Mouse (Mus musculus): Measurements from ENCODE around the gene Nhlrc4. TPM values are rescaled to one million over a fixed set of nuclear protein-coding genes. Genes with fewer than 3 reads are reported as not detected.

Gene Nhlrc4
- polyA plus RNA-seq, 1 experiment from 2014 or later = 0.88 TPM

- H3K4me3 ChIP-seq = 0 out of 2 replicates have a peak overlapping the region, but pooled peaks have one; percentile 5
- H3K9me3 ChIP-seq = no peaks in the 10 kb centered on the region
- H3K36me3 ChIP-seq (replicated peaks) = peaks cover 5% of the 10 kb centered on the region
- H3K27me3 ChIP-seq (replicated peaks; ENCODE audit: low read depth, poor library complexity, severe bottlenecking) = no peaks in the 10 kb centered on the region; the same call in 1 of the 2 replicates
- WGBS = 73% methylated on average over 9 of the region's 9 CpGs
- peaks cover 57% of the 10 kb centered on the region for H3K4me1 ChIP-seq
- no peak for DNase-seq (ENCODE audit: low spot score)
- H3K27ac ChIP-seq (replicated peaks) = peak overlapping the region; percentile 51; the same call in 1 of the 2 replicates
Measured at GRCm38 (mm10) chr17:25943769-25944168, 992 bp downstream of the Nhlrc4 start.

GRCm38 (mm10) chr17:25943221-25943620, 1.5 kb downstream of the Nhlrc4 start:
- Histone ChIP-seq H3K4me1 (peaks cover 57% of the 10 kb centered on the region), H3K36me3 (replicated peaks) (peaks cover 8% of the 10 kb centered on the region), H3K27me3 (replicated peaks; ENCODE audit: low read depth, poor library complexity, severe bottlenecking) (no peaks in the 10 kb centered on the region; the same call in 1 of the 2 replicates), H3K9me3 (no peaks in the 10 kb centered on the region), H3K27ac (replicated peaks) (peak overlapping the region; percentile 51), H3K4me3 (0 out of 2 replicates have a peak overlapping the region, but pooled peaks have one; percentile 5)
- 83% methylated on average over 3 of the region's 3 CpGs for WGBS
- no peak for DNase-seq (ENCODE audit: low spot score)

- peaks cover 14% of the 10 kb centered on the region for H3K36me3 ChIP-seq (replicated peaks)
- no peaks in the 10 kb centered on the region; the same call in 1 of the 2 replicates for H3K27me3 ChIP-seq (replicated peaks; ENCODE audit: low read depth, poor library complexity, severe bottlenecking)
- H3K4me3 ChIP-seq = peak overlapping the region; percentile 88
- H3K4me1 ChIP-seq = peaks cover 57% of the 10 kb centered on the region
- H3K27ac ChIP-seq (replicated peaks) = peak overlapping the region; percentile 96
- no peaks in the 10 kb centered on the region for H3K9me3 ChIP-seq
- DNase-seq (ENCODE audit: low spot score) = no peak
- WGBS = 86% methylated on average over 2 of the region's 2 CpGs
Measured at GRCm38 (mm10) chr17:25942597-25943151, 2.1 kb downstream of the Nhlrc4 start.

- peaks cover 24% of the 10 kb centered on the region for H3K36me3 ChIP-seq (replicated peaks)
- no peaks in the 10 kb centered on the region for H3K9me3 ChIP-seq
- WGBS = 3% methylated on average over 54 of the region's 54 CpGs
- H3K4me1 ChIP-seq = peaks cover 57% of the 10 kb centered on the region
- peak; percentile 86 for DNase-seq (ENCODE audit: low spot score)
- peak overlapping the region; percentile 96 for H3K27ac ChIP-seq (replicated peaks)
- peak overlapping the region; percentile 88 for H3K4me3 ChIP-seq
- H3K27me3 ChIP-seq (replicated peaks; ENCODE audit: low read depth, poor library complexity, severe bottlenecking) = no peaks in the 10 kb centered on the region; the same call in 1 of the 2 replicates
Measured at GRCm38 (mm10) chr17:25941511-25942241, 3.1 kb downstream of the Nhlrc4 start.

GRCm38 (mm10) chr17:25934526-25934925, 10.2 kb downstream of the Nhlrc4 start:
- H3K27me3 ChIP-seq (replicated peaks; ENCODE audit: low read depth, poor library complexity, severe bottlenecking) = no peaks in the 10 kb centered on the region
- H3K4me1 ChIP-seq = peaks cover under 1% of the 10 kb centered on the region; the same call in 1 of the 2 replicates
- no peaks in the 10 kb centered on the region for H3K9me3 ChIP-seq
- H3K36me3 ChIP-seq (replicated peaks) = peaks cover 94% of the 10 kb centered on the region
- no peak overlapping the region for H3K4me3 ChIP-seq
- 94% methylated on average over 1 of the region's 1 CpGs for WGBS
- DNase-seq (ENCODE audit: low spot score) = no peak
- no peak overlapping the region for H3K27ac ChIP-seq (replicated peaks)

- Histone ChIP-seq H3K4me3 (no peak overlapping the region), H3K36me3 (replicated peaks) (peaks cover 53% of the 10 kb centered on the region), H3K4me1 (peaks cover 10% of the 10 kb centered on the region), H3K27me3 (replicated peaks; ENCODE audit: low read depth, poor library complexity, severe bottlenecking) (no peaks in the 10 kb centered on the region), H3K27ac (replicated peaks) (no peak overlapping the region), H3K9me3 (no peaks in the 10 kb centered on the region)
- no peak for DNase-seq (ENCODE audit: low spot score)
- 78% methylated on average over 2 of the region's 2 CpGs for WGBS
Measured at GRCm38 (mm10) chr17:25925348-25925747, 19.4 kb downstream of the Nhlrc4 start.

GRCm38 (mm10) chr17:25922120-25922519, 22.6 kb downstream of the Nhlrc4 start:
- 82% methylated on average over 5 of the region's 5 CpGs for WGBS
- no peak for DNase-seq (ENCODE audit: low spot score)

GRCm38 (mm10) chr17:25919786-25920642, 24.7 kb downstream of the Nhlrc4 start:
- under 1% methylated on average over 40 of the region's 40 CpGs for WGBS

More at GRCm38 (mm10) chr17:25922120-25922519, 22.6 kb downstream of the Nhlrc4 start:
- H3K27ac ChIP-seq (replicated peaks) = no peak overlapping the region
- H3K36me3 ChIP-seq (replicated peaks) = peaks cover 31% of the 10 kb centered on the region
- no peaks in the 10 kb centered on the region for H3K27me3 ChIP-seq (replicated peaks; ENCODE audit: low read depth, poor library complexity, severe bottlenecking)
- H3K9me3 ChIP-seq = no peaks in the 10 kb centered on the region
- peaks cover 32% of the 10 kb centered on the region for H3K4me1 ChIP-seq
- H3K4me3 ChIP-seq = no peak overlapping the region

GRCm38 (mm10) chr17:25919144-25919785, 25.5 kb downstream of the Nhlrc4 start, which contains the start of gene Rab40c:
Gene Rab40c (minus strand): TSS chr17:25919727.
- DNase-seq (ENCODE audit: low spot score) = no peak
- Histone ChIP-seq H3K36me3 (replicated peaks) (peaks cover 22% of the 10 kb centered on the region), H3K4me1 (peaks cover 34% of the 10 kb centered on the region), H3K4me3 (peak within 1 kb of the TSS; percentile 93), H3K9me3 (no peaks in the 10 kb centered on the region), H3K27ac (replicated peaks) (peak within 1 kb of the TSS; percentile 90), H3K27me3 (replicated peaks; ENCODE audit: low read depth, poor library complexity, severe bottlenecking) (no peaks in the 10 kb centered on the region)
- under 1% methylated on average over 76 of the region's 78 CpGs for WGBS

More at GRCm38 (mm10) chr17:25919786-25920642, 24.7 kb downstream of the Nhlrc4 start:
- peak overlapping the region; percentile 93 for H3K4me3 ChIP-seq
- H3K9me3 ChIP-seq = no peaks in the 10 kb centered on the region
- peaks cover 22% of the 10 kb centered on the region for H3K36me3 ChIP-seq (replicated peaks)
- DNase-seq (ENCODE audit: low spot score) = peak; percentile 100
- H3K27me3 ChIP-seq (replicated peaks; ENCODE audit: low read depth, poor library complexity, severe bottlenecking) = no peaks in the 10 kb centered on the region
- peaks cover 32% of the 10 kb centered on the region for H3K4me1 ChIP-seq
- H3K27ac ChIP-seq (replicated peaks) = peak overlapping the region; percentile 90

- Histone ChIP-seq H3K4me3 (peak overlapping the region; percentile 93), H3K4me1 (peaks cover 35% of the 10 kb centered on the region)
Measured at GRCm38 (mm10) chr17:25918037-25918750, 26.6 kb downstream of the Nhlrc4 start.

GRCm38 (mm10) chr17:25916931-25917647, 27.7 kb downstream of the Nhlrc4 start:
- DNase-seq (ENCODE audit: low spot score) = no peak
- Histone ChIP-seq H3K9me3 (no peaks in the 10 kb centered on the region), H3K4me3 (peak overlapping the region; percentile 93; the same call in 1 of the 2 replicates), H3K27me3 (replicated peaks; ENCODE audit: low read depth, poor library complexity, severe bottlenecking) (no peaks in the 10 kb centered on the region), H3K27ac (replicated peaks) (no peak overlapping the region), H3K4me1 (peaks cover 35% of the 10 kb centered on the region), H3K36me3 (replicated peaks) (peaks cover 30% of the 10 kb centered on the region)
- 88% methylated on average over 8 of the region's 8 CpGs for WGBS

More at GRCm38 (mm10) chr17:25918037-25918750, 26.6 kb downstream of the Nhlrc4 start:
- no peak for DNase-seq (ENCODE audit: low spot score)
- Histone ChIP-seq H3K27me3 (replicated peaks; ENCODE audit: low read depth, poor library complexity, severe bottlenecking) (no peaks in the 10 kb centered on the region), H3K27ac (replicated peaks) (no peak overlapping the region), H3K9me3 (no peaks in the 10 kb centered on the region), H3K36me3 (replicated peaks) (peaks cover 26% of the 10 kb centered on the region)
- WGBS = 84% methylated on average over 9 of the region's 9 CpGs
